Mouse (Mus musculus): ENCODE measurements around the gene Kcnh7.

Kcnh7 gene

GRCm38 (mm10) chr2:62646014-62646645, 538.0 kb downstream of the Kcnh7 start, which contains the start of gene Ifih1:
Ifih1 (minus strand) TSS chr2:62646255.
- DNase-seq (ENCODE audit: low spot score in 2 of 2), result no peak

DNA sequence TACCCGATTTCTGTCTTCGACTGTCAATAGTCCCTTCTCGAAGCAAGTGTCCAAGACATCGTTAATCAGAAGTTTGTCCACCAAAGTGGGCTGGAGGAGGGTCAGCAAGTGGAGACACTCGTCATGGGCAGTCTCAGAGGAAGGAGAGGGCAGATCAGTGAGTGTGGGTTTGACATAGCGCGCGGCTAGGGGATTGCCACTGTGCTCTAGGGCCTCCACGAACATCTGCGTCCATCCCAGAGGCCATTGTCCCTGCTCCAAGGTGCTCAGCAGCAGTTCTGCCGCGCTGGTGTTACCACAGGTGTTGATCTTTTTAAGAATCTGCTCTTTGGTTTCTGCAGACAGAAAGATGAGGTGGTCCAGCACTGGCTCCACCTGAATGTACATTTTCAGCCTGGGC, 538.6 kb downstream of the Kcnh7 start:
- no peak for DNase-seq (ENCODE audit: low spot score in 2 of 2)

- no peak for DNase-seq (ENCODE audit: low spot score in 2 of 2)
Observed at GRCm38 (mm10) chr2:62644891-62645290, 539.2 kb downstream of the Kcnh7 start.

All from frontal cortex, postnatal 10 days (tissue).